Mouse (Mus musculus): Measurements from ENCODE around the gene Olfr433. TPM values are rescaled to one million over a fixed set of nuclear protein-coding genes. Genes with fewer than 3 reads are reported as not detected.

Olfr433 gene
- polyA plus RNA-seq, 1 experiment = 0.27 TPM

Other genes starting within 250 kb of the Olfr433 start
- gene Ifi211, start 127.7 kb upstream of the Olfr433 start, polyA plus RNA-seq (2012; rRNA removed) = 0.84 and 1.5 TPM in 2 replicates
- 2.8 and 2.9 TPM in 2 replicates for gene Mndal, start 98.2 kb upstream of the Olfr433 start, polyA plus RNA-seq (2012; rRNA removed)
- 5.5 and 7.7 TPM in 2 replicates for gene Ifi203, start 98.0 kb upstream of the Olfr433 start, polyA plus RNA-seq (2012; rRNA removed)
- 0.34 TPM in 1 of 2 replicates, not detected in the other for gene Ifi202b, start 58.0 kb upstream of the Olfr433 start, polyA plus RNA-seq (2012; rRNA removed)
- gene Ifi205, start 8.9 kb upstream of the Olfr433 start, polyA plus RNA-seq (2012; rRNA removed) = 2.8 and 2.9 TPM in 2 replicates
- gene Olfr432, start 8.5 kb downstream of the Olfr433 start, polyA plus RNA-seq (2012; rRNA removed) = 0.20 TPM in 1 of 2 replicates, not detected in the other
- gene Olfr430, start 25.9 kb downstream of the Olfr433 start, polyA plus RNA-seq (2012; rRNA removed) = not detected in 2 replicates
- not detected in 2 replicates for gene Olfr429, start 43.6 kb downstream of the Olfr433 start, polyA plus RNA-seq (2012; rRNA removed)
- not detected in 2 replicates for gene Olfr427, start 56.2 kb downstream of the Olfr433 start, polyA plus RNA-seq (2012; rRNA removed)
- not detected in 2 replicates for gene Olfr231, start 80.5 kb downstream of the Olfr433 start, polyA plus RNA-seq (2012; rRNA removed)
- not detected in 2 replicates for gene Olfr424, start 90.8 kb downstream of the Olfr433 start, polyA plus RNA-seq (2012; rRNA removed)
- not detected in 2 replicates for gene Olfr420, start 114.9 kb downstream of the Olfr433 start, polyA plus RNA-seq (2012; rRNA removed)
- gene Spta1, start 132.1 kb downstream of the Olfr433 start, polyA plus RNA-seq (2012; rRNA removed) = 0.01 and 0.06 TPM in 2 replicates
- gene Olfr419, start 211.4 kb downstream of the Olfr433 start, polyA plus RNA-seq (2012; rRNA removed) = not detected in 2 replicates

Data from gonadal fat pad, adult 2 months (tissue).